Mouse (Mus musculus) thymus, postnatal 0 days (tissue): ENCODE data around the gene Zfp566. TPM values are rescaled to one million over a fixed set of nuclear protein-coding genes. Genes with fewer than 3 reads are reported as not detected.
"Not testable (repeated sequence)": the region's sequence is repeated elsewhere in the genome, so short reads cannot be mapped to it uniquely, and the experiment has no call there.

ENCODE experiments used
- DNase-seq: peaks from one replicate; pipeline ENCODE4 v3.0.0-alpha.2; 2015; ENCODE audit warnings: low spot score
- polyA plus RNA-seq: library from polyadenylated mRNA; unstranded; fragments of >200 nt; fragmentation: Nextera tagmentation; extraction: Ambion mirVana; gene quantifications from 2 replicates; pipeline ENCODE4 v1.2.1, GENCODE M21; 2015

The Zfp566 gene
- 9.2 and 10.6 TPM in 2 replicates for polyA plus RNA-seq

DNA sequence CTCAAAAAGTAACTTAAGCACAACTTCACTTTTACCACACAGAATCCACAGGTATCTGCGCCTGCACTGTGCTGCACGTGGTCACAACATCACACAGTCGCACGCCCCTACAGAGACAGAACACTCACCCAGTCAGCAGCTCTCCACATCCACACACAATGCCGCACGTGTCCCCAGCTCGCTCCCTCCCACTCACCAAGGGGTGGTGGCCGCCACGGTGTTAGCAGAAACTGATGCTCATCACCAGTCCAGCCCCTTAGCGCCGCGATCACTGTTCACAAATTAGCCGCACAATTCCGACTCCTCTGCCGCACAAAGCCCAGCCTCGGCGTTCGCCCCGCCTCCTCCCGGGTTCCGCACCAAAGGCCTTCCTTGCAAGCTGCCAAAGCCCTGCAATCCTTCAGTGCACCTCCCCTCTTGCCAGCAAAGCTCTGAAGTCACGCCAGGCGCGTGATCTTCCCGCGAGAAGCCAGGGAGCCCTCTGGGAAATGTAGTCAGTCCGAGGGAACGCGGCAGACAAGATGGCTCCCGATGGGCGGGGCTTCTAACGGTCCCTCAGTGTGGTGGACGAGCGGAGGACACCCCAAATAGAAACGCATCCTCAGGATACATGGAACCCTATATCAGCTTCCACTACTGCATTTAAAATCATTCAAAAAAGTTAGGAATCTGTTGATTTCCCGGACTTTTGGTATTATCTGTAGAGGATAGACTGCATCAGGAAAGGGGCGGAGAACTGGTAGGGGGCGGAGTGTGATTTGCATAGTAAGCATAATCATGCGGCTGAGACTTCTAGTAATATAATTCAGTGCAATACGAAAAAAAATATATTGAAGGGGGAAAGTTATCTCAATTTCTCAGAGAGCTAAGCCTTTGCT, at the start of gene Zfp566, which contains the start of gene Gm26920:
Gene Zfp566, minus strand, starts transcription at position 436 of the 878 bp plus-strand sequence.
Gene Gm26920, minus strand, starts transcription at position 319 of the 878 bp plus-strand sequence.
- DNase-seq, result peak; percentile 98

DNA sequence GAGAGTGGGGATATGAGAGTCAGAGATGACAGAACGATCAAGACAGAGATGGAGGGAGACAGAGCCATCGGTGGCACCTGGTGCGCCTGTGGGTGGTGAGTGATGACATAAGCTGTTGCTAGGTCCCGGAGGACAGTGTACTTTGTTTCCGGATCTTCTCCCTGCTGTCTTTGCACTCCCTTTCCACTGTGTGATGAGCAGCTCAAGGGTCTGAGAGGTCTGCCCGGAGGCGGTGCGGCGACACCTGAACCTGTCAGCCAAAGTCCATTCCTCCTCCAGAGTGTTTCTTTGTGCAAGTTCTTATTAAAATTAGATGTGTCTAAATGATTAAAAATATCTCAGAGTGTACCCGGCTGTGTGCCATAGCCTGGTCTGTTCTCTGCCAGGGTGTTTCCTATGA, 46.5 kb upstream of the Zfp566 start:
- no peak for DNase-seq

GRCm38 (mm10) chr7:30132396-30132795, 42.1 kb upstream of the Zfp566 start:
- DNase-seq, result no peak

DNA sequence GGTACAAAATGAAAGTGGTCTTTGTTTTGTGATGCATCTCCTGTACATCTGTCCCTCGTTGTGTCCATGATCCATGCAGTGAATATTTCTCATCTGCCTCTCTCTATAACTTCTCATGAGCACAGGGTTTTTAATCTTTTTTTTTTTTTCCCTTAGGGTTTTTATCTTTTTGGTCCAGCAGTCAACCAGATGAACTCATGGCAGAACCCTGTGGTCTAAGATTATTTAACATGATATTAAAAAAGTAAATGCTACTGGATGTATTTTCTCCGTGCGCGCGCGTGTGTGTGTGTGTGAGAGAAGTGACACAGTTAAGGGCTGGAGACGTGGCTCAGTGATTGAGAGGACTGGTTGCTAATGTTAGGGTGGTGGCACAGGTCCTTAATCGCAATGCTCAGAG, 39.6 kb upstream of the Zfp566 start:
- no peak for DNase-seq

DNA sequence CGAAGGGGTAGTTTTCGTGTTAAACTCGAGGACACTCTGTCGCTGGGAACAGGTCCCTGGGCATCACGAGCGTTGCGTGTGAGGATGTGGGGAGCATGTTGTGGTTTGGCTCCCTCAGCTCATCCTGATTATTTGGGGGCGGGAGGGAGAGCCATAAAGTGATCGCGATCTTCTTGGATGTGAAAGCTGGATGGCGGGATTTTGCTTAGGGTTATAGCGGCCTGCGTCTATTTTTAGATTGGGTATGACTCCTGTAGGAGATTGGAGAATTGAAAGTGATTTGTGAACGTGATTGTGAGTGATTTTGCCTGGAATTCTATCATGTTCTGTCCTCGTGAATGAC, 31.8 kb upstream of the Zfp566 start:
- DNase-seq, result no peak

- peak; percentile 91 for DNase-seq
Observed at GRCm38 (mm10) chr7:30121308-30122187, 31.2 kb upstream of the Zfp566 start, which contains the start of gene Zfp382. Gene Zfp382, plus strand, starts transcription at chr7:30121942.

DNA sequence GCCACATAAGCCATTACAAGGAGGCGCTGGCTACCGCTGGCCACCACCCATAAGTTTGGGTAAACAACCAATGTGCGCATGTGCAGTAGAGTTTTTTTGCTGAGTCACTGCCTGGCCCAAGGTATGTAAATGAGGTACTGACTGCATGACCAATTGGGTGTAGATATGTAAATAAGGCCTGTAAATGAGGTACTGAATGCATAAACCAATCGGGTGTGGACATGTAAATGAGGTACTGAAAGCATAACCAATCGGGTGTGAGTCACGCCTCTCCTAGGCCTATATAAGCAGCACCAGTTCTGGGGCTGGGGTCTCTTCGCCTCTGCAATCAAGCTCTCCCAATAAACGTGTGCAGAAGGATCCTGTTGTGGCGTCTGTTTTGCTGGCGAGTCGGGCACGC, 27.6 kb upstream of the Zfp566 start:
- DNase-seq, result not testable (repeated sequence)

- no peak for DNase-seq
Observed at GRCm38 (mm10) chr7:30116076-30116475, 25.7 kb upstream of the Zfp566 start.

DNA sequence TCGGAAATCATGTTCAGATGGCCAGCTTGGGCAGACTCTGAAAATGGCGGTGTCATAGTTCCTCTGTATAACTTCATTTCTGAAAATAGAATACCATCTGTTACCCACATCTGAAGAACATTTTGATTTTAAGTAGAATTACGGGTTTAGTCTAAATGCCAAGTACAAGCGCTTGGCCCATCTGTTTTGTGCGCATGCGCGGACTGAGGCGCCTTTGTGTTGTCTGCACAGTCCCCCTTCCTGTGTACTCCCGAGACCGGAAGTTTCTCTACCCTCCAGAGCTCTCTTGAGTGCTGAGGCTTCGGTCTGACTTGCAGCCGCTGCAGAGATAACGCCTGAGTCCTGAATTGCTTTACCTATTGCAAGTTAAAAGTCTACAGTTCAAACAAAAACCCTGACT, 9.0 kb upstream of the Zfp566 start:
- DNase-seq, result peak; percentile 58

DNA sequence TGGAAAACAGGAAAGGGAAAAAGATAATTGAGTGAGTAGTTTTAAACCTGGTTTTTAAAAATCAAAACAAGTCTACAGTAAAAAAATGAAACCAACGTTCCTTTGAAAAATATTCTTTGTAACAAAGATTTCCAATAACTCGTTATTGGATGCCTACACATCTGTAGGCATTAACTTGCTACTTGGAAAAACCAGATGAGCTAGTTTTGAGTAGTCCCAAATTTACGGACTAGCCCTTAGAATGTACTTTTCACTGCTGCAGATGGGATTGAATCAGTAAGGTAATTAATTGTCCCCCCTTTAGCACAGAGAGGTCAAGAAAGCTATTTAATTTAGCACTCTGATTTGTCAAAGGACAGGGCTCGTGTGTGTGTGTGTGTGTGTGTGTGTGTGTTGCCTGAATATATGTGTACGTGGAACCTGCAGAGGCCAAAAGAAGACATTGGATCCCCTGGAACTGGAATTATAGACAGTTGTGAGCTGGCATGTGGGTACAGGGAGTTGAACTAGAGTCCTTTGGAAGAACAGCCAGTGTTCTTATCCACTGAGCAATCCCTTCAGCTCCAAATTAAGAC, 5.3 kb upstream of the Zfp566 start:
- DNase-seq, result no peak

GRCm38 (mm10) chr7:30094646-30095429, 4.5 kb upstream of the Zfp566 start, which contains the start of gene Zfp260:
Gene Zfp260, plus strand, starts transcription at chr7:30094777.
- peak; percentile 93 for DNase-seq

DNA sequence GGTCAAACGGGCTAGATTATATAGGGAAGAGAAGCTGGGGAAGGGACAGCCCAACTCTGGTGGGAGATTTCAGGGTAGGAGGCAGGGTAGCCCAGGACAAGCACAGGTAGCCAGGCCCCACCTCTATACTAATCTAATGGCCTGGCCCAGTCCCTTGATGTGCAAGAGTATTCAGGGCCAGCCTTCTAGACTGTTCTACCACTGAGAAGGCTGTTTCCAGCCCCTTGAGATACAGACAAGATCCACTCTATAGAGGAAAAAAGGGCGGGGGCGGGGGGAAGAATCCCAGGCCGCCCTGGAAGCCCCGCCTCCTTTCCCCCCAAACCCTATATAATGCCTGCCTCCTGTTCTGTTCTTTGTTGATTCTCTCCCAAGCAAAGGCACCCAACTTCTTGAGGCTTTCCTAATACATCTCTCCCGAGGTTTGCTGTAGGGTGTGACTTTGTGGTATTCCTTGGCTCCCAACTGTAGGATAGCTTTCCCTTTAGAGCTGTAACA, 3.6 kb upstream of the Zfp566 start:
- no peak for DNase-seq

- no peak for DNase-seq
Observed at GRCm38 (mm10) chr7:30092666-30093065, 2.3 kb upstream of the Zfp566 start.

GRCm38 (mm10) chr7:30090970-30091585, 751 bp upstream of the Zfp566 start:
- DNase-seq, result peak; percentile 67

GRCm38 (mm10) chr7:30089405-30089804, 922 bp downstream of the Zfp566 start:
- no peak for DNase-seq

GRCm38 (mm10) chr7:30086524-30086923, 3.8 kb downstream of the Zfp566 start:
- no peak for DNase-seq

DNA sequence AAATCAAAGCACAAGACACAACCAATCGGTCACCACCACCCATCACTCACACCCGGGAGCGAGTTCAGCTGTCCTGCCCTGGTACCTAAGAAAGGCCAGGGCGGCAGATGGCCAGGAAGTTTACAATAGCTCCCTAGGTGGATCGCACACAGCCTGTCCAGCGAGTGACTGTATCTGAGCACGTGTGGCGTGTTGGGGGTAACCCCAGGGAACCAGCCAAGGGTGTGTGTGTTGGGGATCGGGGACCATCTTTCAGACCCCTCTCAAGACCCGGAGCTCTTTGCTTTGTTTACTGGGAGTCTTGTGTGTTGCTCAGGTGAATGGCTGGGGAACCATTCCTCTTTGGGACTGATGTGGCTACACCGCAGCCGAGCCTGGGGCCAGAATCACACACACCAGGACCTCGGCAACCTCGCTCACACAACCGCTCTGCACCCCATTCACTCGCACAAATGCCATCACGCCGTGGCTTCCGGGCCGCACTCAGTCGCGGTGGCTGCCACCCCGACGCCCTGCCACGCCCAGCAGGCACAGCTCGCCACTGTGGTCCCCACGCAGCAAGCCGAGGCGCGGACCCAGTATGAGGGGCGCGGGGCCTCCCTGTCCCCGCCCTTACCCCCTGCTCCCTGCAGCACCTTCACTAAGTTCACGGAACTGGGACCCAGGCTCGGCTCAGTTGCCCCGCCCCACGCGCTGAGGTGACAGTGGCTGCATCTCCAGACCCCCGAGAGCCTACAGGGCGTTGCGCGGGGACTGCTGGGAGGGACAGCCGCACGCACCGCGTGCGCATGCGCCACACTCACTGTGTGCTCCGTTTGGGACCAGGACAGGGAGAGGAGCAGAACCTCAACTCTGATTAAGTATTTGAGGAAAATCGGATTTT, 17.9 kb downstream of the Zfp566 start, which contains the start of gene Zfp82:
Gene Zfp82, minus strand, starts transcription at position 755 of the 883 bp plus-strand sequence.
- DNase-seq, result peak; percentile 94

GRCm38 (mm10) chr7:30064622-30065021, 25.7 kb downstream of the Zfp566 start:
- DNase-seq, result no peak

DNA sequence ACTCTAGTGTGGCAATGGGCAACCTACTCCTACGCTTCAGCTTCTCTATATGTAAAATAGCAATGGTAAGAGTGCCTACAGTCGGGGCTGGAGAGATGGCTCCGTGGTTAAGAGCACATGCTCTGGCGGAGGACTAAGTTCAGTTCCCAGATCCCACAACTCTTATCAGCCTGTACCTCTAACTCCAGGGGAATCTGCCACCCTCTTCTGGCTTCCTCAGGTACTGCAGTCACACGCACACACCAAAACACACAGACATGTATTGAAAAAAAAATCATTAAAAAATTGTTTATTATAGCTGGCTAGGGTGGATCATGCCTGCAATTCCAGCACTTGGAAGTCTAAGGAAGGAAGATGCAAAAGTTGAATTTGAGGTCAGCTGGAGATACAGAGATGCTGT, 27.8 kb downstream of the Zfp566 start:
- DNase-seq, result peak; percentile 24
